Mouse (Mus musculus) ES-E14 (cell line): ENCODE data around the gene Nell1.

ENCODE experiments used
- CHD2 ChIP-seq: IDR thresholded peaks from 2 replicates; pipeline ENCODE4 v1.6.1; 2014; ENCODE audit warnings: mild to moderate bottlenecking, low read depth, low read length, inconsistent platforms
- MAFK ChIP-seq: IDR thresholded peaks from 2 replicates; pipeline ENCODE4 v1.6.1; 2014; ENCODE audit warnings: mild to moderate bottlenecking, low read depth, low read length, inconsistent platforms; ENCODE audit not compliant: insufficient read depth
- ZC3H11A ChIP-seq: IDR thresholded peaks from 2 replicates; pipeline ENCODE4 v1.6.1; 2012; ENCODE audit warnings: low read depth, mild to moderate bottlenecking, inconsistent platforms, low read length, borderline replicate concordance

DNA sequence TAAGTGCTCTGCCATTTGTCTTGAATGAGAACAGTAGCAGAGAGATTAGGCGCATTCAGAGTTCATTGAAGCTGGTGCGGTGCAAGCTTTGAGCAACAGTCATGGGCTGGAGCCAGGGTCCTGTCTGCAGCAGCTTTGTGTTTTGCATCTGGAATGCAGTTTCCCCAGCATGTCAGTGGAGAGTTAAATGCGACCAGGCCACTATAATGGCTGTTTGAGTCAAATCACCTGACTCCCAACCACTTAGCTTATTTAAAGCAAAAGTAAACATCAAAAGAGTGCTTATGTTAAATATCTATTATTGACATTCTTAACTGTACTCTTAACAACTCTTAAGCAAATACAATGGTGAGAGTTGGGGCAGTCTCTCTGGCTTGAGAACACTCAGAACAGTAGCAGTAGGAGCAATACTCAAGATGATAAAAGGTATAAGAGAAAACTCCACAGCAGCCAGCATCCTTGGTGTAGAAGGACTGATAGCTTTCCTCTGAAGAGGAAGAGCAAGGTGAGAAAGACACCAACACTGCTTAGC lies 220.5 kb downstream of the Nell1 start:
- no peak for TF ChIP-seq ZC3H11A
- no peak for TF ChIP-seq MAFK
- no peak for TF ChIP-seq CHD2
